Mouse (Mus musculus) brain, embryonic 14.5 days (tissue): ENCODE data around the gene Peli2.

Experiments used
- CTCF ChIP-seq: fragments of 200-500 bp; IDR thresholded peaks from 2 replicates; pipeline ENCODE4 v1.5.1; 2012; ENCODE audit warnings: inconsistent platforms, mild to moderate bottlenecking, moderate library complexity, borderline replicate concordance; ENCODE audit not compliant: insufficient read depth, insufficient read length; ENCODE audit errors: extremely low read depth
- POLR2A ChIP-seq: fragments of 200-500 bp; IDR thresholded peaks from 2 replicates; pipeline ENCODE4 v1.6.1; 2012; ENCODE audit warnings: mild to moderate bottlenecking, inconsistent platforms, borderline replicate concordance; ENCODE audit not compliant: poor library complexity, insufficient read depth, insufficient read length, severe bottlenecking; ENCODE audit errors: extremely low read depth

DNA sequence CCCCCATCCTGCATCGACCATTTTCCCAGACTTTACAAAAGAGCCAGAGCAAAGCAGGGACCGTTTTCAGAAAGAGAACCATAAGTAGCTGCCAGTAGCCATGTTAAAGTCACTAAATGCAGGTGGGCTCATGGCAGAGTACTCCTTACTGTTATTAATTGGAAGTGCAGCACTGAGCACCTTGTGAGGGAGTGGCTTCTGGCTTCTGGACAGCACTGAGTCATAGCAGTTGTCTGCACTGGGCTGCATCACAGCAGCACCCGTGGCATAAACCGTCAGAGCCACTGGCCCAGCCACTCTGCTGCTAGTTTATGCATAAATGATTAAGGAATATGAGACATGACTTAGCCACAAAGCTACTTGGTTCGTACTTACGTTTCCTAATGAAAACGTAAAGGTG lies 120.7 kb downstream of the Peli2 start:
- TF ChIP-seq CTCF (no peak), POLR2A (no peak)
